Mouse (Mus musculus) stomach, adult 2 months (tissue): ENCODE data around the gene Lrrc38. TPM values are rescaled to one million over a fixed set of nuclear protein-coding genes. Genes with fewer than 3 reads are reported as not detected.

Experiments
- polyA plus RNA-seq: library from polyadenylated mRNA; depleted of rRNA; stranded (reverse); fragments of >200 nt; gene quantifications from 2 replicates; pipeline ENCODE4 v1.2.3, GENCODE M21; 2012; rRNA removed

Lrrc38 gene
- not detected in 2 replicates for polyA plus RNA-seq

DNA sequence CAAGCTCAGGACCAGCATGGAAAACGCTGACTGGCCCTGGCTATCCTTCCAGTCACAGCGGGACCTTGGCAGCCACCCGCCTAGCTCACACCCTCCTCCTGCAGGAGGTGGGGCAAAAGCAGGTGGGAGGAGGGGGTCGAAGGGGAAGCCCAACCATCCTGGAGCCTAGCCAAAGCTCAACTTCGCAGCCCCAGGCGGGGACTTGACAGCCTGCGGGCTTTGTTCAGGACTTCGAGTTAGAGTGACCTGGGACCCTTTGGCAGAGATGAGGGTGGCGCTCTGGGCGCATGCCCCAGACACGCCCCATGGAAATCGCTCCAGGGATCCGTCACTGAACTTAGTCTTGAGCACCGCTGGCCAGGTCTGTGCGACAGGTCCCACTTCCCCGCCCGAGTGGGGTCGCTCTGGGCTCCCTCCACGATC, at the start of gene Lrrc38:
TSS of gene Lrrc38 (plus strand) at position 274 of the 423 bp plus-strand sequence.

DNA sequence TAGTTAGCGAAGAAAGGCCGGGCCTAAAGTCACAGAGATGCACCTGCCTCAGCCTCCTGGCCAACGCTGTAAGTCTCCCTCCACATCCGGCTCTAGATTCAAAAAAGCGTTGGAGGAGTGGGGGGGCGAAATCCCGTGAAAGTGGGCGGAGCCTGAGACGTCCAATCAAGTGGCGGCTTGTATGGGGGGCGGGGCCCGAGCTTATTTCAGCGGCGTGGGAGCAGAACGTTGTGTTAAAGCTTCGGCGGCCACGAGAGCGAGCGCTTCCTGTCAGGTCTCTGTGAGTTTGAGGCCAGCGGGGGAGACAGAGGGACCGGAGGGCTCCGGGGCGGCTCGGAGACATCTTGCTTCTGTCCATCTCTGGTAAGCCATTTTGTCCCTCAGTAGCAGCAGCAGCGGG, 44.6 kb downstream of the Lrrc38 start, which contains the start of gene Pramel1:
TSS of gene Pramel1 (plus strand) at position 248 of the 400 bp plus-strand sequence.

DNA sequence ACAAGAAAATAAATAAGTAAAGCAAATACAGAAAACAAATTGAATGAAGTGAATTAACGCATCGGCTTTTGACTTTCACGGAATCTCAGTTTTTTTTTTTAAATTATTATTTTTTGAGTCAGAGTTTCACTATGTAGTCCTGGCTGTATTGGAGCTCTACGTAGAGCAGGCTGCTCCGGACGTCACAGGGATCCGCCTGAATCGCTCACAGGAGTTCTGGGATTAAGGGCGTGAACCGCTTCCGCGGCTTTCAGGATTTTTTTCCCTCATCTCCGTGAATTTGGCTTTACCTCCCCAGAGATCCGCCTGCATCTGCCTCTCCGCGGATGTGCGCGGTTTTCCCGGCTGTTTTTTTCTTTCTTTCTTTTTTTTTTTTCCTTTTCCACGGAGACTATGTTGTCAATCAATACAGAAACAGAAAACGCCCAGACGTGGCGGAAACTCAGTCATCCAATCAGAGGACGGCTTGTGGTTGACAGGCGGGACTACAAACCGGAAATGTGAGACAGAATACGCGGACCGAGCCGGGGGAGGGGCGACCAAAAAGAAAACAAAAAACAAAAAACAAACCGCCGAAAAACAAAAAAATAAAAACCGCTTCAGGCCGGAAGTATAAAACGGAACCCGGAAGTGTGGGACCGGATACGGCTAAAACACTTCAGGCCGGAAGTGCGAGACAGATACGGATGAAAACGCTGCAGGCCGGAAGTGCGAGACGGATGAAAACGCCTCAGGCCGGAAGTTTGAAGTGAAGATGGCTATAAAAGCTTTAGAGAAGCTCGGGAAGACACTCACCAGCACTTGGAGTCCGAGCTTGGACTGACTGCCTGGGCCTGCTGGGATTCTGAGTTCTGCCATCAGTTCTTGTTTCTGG, 62.9 kb downstream of the Lrrc38 start, which contains the start of gene Pramef8:
TSS of gene Pramef8 (plus strand) at position 208 of the 874 bp plus-strand sequence.

Other genes starting within 250 kb of the Lrrc38 start
- 2.3 and 3.6 TPM in 2 replicates for gene Prdm2, start 136.8 kb upstream of the Lrrc38 start, polyA plus RNA-seq
- gene Pdpn, start 50.2 kb upstream of the Lrrc38 start, polyA plus RNA-seq: 1.6 and 2.1 TPM in 2 replicates
- not detected in 2 replicates for gene Pramel1, start 44.7 kb downstream of the Lrrc38 start, polyA plus RNA-seq
- gene Pramef8, start 62.7 kb downstream of the Lrrc38 start, polyA plus RNA-seq: 1.6 and 2.3 TPM in 2 replicates
- not detected in 2 replicates for gene Oog4, start 100.6 kb downstream of the Lrrc38 start, polyA plus RNA-seq
- gene Gm13043, start 161.6 kb downstream of the Lrrc38 start, polyA plus RNA-seq: not detected in 2 replicates
- not detected in 2 replicates for gene Gm13040, start 186.2 kb downstream of the Lrrc38 start, polyA plus RNA-seq
- gene BC080695, start 201.9 kb downstream of the Lrrc38 start, polyA plus RNA-seq: not detected in 2 replicates
- gene Gm13057, start 202.0 kb downstream of the Lrrc38 start, polyA plus RNA-seq: not detected in 2 replicates